Mouse (Mus musculus): ENCODE results near the gene Card14.

DNA sequence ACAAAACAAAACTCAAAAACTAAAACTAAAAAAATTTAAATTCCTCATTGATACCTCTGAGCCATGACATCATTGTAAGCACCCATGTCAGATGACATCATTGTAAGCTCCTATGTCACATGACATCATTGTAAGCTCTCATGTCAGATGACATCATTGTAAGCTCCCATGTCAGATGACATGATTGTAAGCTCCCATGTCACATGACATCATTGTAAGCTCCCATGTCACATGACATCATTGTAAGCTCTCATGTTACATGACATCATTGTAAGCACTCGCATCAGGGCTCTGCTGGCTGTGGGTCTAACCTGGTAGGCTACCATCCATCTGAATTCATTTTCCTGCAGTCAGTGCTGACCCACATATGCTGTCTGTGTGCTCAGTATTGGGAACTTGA is 71.0 kb downstream of the Card14 start:
- no peak for TF ChIP-seq POU5F1 (IDR thresholded peaks at IDR 0.05; ENCODE audit: borderline replicate concordance, low read length)
- TF ChIP-seq CTCF (conservative IDR thresholded peaks at IDR 0.05; ENCODE audit: low read length): no peak
